Mouse (Mus musculus) E14TG2a.4 (cell line): ENCODE results near the gene Mthfsd.
"Not testable (repeated sequence)": the region's sequence is repeated elsewhere in the genome, so short reads cannot be mapped to it uniquely, and the experiment has no call there.

Experiments used
- H3K27me3 ChIP-seq: 2 replicates; pipeline ENCODE4 v1.6.1; 2014; ENCODE audit warnings: low read length, control low read depth; ENCODE audit not compliant: insufficient read depth
- H3K36me3 ChIP-seq: 2 replicates; pipeline ENCODE4 v1.6.1; 2014; ENCODE audit warnings: low read length, control low read depth; ENCODE audit not compliant: insufficient read depth
- H3K4me1 ChIP-seq: replicated peaks from 2 replicates; pipeline ENCODE4 v1.6.1; 2014; ENCODE audit warnings: low read depth, low read length, control low read depth
- H3K4me3 ChIP-seq: replicated peaks from 2 replicates; pipeline ENCODE4 v1.5.1; 2014; ENCODE audit warnings: mild to moderate bottlenecking, low read length
- H3K9me3 ChIP-seq: 2 replicates; pipeline ENCODE4 v1.6.1; 2014; ENCODE audit warnings: low read length, control low read depth
- CTCF ChIP-seq: conservative IDR thresholded peaks from 2 replicates; pipeline ENCODE4 v1.5.1; 2014; ENCODE audit warnings: low read length
- NANOG ChIP-seq: IDR thresholded peaks from 2 replicates; pipeline ENCODE4 v1.6.1; 2014; ENCODE audit warnings: borderline replicate concordance, low read length, mixed read lengths
- POU5F1 ChIP-seq: IDR thresholded peaks from 2 replicates; pipeline ENCODE4 v1.6.1; 2014; ENCODE audit warnings: low read length, borderline replicate concordance

Gene Mthfsd

DNA sequence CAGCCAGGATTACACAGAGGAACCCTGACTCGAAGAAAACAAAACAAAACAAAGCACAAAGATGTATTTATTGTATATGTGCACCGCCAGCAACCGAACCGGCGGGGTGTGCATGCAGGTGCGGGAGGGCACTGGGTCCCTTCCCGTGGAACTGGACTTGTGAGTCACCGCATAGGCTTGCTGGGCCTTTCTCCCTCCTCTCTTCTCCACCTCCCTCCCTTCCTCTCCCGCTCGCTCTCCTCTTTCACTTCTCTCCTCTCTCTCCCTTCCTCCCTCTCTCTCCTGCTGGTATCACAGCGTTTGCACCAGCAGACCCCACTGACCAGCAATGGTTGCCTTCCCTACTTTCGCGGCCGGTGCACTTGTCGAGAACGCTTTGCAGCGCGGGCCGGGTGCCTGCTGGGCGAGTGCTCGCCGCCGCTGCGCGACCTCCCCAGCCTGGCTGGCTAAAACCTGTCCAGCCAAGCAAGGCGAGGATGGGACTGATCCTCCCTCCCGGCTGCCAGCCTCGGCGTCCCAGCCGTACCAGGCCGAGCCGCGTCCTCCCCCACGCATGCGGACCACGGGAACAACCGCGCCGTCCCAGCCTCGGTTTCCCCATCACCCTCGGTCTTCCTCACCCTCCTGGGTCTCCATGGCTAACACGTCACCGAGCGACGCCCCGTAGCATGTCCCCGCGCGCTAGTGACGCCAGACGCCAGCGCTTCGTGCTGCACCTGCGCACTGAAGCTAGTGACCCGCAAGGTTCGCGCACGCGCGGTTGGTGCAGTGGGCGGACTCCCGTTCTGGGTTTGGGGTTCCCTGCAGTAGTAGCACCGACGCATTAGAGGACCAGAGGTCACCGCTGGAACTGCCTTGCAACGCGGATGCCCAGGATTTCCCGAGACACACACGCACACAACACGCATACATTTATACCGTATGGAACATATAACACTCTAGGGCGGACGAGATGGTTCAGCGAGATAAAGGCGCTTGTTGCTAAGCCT lies at the start of gene Mthfsd:
Gene Mthfsd, minus strand, starts transcription at position 725 of the 989 bp plus-strand sequence.
- TF ChIP-seq CTCF (no peak), POU5F1 (no peak), NANOG (no peak)
- Histone ChIP-seq H3K4me1 (peaks cover 42% of the 10 kb centered on the region), H3K9me3 (no peaks in the 10 kb centered on the region), H3K27me3 (peaks cover 26% of the 10 kb centered on the region), H3K4me3 (peak within 1 kb of the TSS; percentile 97), H3K36me3 (peaks cover 37% of the 10 kb centered on the region)

DNA sequence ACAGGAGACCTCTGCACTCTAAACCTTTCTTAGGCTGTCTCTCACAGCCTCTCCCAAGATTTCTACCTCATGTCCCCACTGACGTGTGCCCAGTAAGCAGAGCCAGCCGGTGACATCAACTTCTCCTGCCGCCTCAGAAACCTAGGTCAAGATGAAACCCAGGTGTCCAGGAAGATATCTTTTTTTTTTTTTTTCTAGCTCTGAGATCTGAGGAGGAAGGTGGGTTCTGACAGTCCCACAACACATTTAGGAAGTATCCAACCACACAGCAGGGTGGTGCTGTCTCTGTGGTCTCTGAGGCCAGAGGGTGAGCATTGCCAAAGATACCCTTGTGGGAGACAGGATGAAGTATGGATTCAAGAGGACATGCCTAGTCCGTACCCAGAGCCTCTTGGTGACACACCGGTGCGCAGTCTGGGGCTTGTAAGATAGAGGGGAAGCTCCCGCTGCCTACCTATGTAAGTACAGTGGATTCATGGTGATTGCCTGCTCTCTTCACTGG lies 48.8 kb upstream of the Mthfsd start:
- Histone ChIP-seq H3K4me3 (no peak overlapping the region), H3K9me3 (no peaks in the 10 kb centered on the region), H3K27me3 (peaks cover 38% of the 10 kb centered on the region), H3K36me3 (no peaks in the 10 kb centered on the region), H3K4me1 (no peaks in the 10 kb centered on the region)
- TF ChIP-seq CTCF (no peak), POU5F1 (no peak)

DNA sequence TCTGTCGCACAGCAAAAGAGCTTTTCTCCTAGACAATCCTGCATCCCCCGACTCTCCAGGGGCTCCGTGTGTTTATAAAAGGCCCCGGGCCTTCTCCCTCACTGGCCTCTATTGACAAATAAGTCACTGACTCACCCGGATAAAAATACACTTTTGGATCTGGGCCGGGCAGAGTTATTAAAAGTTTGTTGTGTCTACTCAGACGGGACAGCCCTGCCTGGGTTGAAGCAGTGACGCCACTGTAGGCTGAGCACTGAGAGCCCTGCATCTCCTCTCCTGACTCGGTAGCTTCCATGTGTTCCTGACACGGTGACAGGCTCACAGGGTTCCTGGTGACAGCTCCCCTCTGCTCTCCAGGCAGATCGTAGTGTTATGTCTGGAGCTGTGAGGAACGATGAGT lies 44.2 kb upstream of the Mthfsd start:
- Histone ChIP-seq H3K9me3 (no peaks in the 10 kb centered on the region), H3K36me3 (no peaks in the 10 kb centered on the region), H3K4me3 (no peak overlapping the region), H3K4me1 (no peaks in the 10 kb centered on the region), H3K27me3 (peaks cover 42% of the 10 kb centered on the region)
- TF ChIP-seq CTCF, result no peak
- TF ChIP-seq POU5F1, result no peak
- TF ChIP-seq NANOG, result no peak

DNA sequence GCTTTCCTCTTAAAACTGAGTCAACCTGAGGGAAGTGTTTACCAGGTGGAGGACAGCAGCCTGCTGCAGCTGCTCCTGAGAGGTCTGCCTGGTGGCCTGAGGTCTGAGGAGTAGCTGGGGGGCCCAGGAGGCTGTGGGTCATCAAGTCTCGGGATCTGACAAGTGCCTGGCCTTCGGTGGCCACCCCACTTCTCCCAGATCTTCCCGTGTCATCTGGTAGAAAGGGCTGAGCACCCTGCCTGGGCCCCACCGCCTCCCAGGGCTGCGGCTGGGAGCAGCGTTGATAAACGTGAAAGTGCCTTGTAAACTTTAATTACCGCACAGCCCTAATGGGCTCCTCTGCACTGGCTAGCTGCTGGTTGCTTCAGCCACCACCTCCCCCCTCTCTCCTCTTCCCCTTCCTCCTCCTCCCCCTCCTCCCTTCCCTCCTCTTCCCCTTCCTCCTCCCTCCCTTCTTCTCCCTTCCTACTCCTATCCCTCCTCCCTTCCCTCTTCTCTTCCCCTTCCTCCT lies 40.4 kb upstream of the Mthfsd start:
- Histone ChIP-seq H3K4me3 (no peak overlapping the region), H3K4me1 (no peaks in the 10 kb centered on the region), H3K27me3 (peaks cover 31% of the 10 kb centered on the region), H3K9me3 (no peaks in the 10 kb centered on the region), H3K36me3 (no peaks in the 10 kb centered on the region)
- TF ChIP-seq CTCF (no peak), NANOG (no peak), POU5F1 (no peak)

DNA sequence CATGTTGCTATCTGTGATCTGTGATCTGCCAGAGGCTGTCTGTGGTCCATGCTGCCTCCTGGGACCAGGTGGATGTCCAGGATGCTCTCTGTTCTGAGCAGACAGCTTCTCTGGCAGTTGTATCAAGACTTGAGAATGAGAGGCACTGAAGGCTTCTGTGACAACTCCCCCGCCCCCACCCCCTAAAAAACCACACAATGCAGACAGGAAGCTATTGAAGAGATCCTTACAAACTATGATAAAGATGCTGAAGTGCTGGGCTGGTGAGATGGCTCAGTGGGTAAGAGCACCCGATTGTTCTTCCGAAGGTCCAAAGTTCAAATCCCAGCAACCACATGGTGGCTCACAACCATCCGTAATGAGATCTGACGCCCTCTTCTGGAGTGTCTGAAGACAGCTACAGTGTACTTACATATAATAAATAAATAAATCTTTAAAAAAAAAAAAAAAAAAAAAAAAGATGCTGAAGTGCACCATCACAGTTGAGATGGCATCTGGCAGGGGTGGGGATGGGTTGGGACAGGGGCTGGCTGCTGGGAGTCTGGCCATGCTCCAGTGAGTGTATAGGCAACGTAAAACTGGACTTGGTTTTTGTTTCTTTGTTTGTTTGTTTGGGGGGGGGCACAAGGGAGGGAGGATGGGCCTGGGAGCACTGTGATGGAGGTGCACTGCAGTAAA lies 37.4 kb upstream of the Mthfsd start:
- H3K4me3 ChIP-seq, H3K4me1 ChIP-seq, H3K36me3 ChIP-seq, H3K9me3 ChIP-seq: not testable (repeated sequence)
- H3K27me3 ChIP-seq, result peaks cover 38% of the 10 kb centered on the region

DNA sequence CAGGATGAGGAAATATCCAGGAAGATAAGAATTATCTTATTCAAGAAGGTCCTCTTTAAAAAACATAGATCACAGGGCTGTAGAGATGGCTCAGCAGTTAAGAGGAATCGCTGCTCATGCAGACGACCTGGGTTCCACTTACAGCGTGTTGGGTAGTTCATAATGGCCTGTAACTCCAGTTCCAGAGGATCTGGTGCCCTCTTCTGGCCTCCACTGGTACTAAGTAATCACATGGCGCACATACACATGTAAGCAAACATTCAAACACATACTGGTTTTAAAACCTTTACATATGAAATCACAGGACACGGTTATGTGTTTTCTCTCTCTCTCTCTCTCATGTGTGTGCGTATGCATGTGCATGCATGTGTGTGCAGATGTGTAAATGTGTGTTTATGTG lies 28.7 kb upstream of the Mthfsd start:
- H3K27me3 ChIP-seq, result peaks cover 43% of the 10 kb centered on the region
- H3K36me3 ChIP-seq, result no peaks in the 10 kb centered on the region
- no peak overlapping the region for H3K4me3 ChIP-seq
- TF ChIP-seq POU5F1 (no peak), NANOG (no peak), CTCF (peak; percentile 40)
- H3K4me1 ChIP-seq, result peaks cover 6% of the 10 kb centered on the region
- peaks cover 13% of the 10 kb centered on the region for H3K9me3 ChIP-seq

DNA sequence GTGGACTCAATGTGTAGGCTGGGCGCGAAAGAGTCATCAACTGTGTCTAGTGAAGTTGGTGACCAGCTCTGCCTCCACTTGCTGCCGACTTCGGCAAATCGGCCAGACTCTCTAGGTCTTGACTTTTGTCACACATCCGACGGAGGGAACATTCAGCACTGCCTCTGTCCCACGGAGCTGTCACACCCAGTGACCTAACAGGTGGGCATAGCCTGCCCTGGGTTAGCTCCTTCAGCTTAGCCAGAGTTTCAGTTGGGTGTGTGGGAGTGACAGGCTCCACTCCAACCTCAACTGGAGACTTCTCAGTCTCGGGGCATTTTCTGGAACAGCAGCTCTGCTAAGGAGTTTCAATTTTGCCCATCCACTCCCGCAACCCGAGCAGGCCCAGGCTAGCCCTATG lies 26.3 kb upstream of the Mthfsd start:
- peaks cover 50% of the 10 kb centered on the region for H3K27me3 ChIP-seq
- no peak overlapping the region for H3K4me3 ChIP-seq
- peaks cover 13% of the 10 kb centered on the region for H3K9me3 ChIP-seq
- peaks cover 6% of the 10 kb centered on the region for H3K4me1 ChIP-seq
- no peak for TF ChIP-seq POU5F1
- TF ChIP-seq NANOG, result no peak
- no peak for TF ChIP-seq CTCF
- H3K36me3 ChIP-seq, result no peaks in the 10 kb centered on the region

DNA sequence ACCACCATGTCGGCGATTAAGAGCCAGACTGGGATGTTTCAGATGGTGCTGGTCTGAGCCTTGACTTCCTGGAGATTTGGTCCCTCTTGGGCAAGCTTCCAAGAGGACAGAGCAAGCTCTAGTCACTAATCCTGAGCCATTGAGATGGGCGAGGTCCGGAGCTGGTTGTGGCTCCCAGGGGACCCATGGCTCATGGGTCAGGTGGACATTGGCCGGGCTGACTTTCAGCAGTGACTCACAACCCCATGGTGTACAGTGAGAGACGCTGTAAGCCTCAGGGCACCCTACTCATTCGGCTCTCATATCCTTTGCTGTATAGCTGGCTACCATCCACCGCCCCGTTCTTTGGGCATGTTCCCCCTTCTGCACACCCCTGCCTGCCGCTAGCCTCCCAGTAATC lies 25.9 kb upstream of the Mthfsd start:
- TF ChIP-seq CTCF (no peak), NANOG (no peak), POU5F1 (no peak)
- peaks cover 9% of the 10 kb centered on the region for H3K4me1 ChIP-seq
- no peak overlapping the region for H3K4me3 ChIP-seq
- peaks cover 13% of the 10 kb centered on the region for H3K9me3 ChIP-seq
- no peaks in the 10 kb centered on the region for H3K36me3 ChIP-seq
- H3K27me3 ChIP-seq, result peaks cover 50% of the 10 kb centered on the region
